In genomic region chr8:95886647-95887577, GRCm38 (mm10) we compare ENCODE assay signal across 8 mouse cellular contexts. TPM values are rescaled to one million over a fixed set of nuclear protein-coding genes. Genes with fewer than 3 reads are reported as not detected.
A peak's percentile ranks its signal among the peaks of the same experiment; 100 is the strongest.
DNase-seq lines count a peak whose midpoint lies in the region; ATAC-seq and TF ChIP-seq lines count a peak whose summit lies in the region.

No protein-coding gene starts in this region.

- TF ChIP-seq RAD21 in CH12.LX (IDR thresholded peaks at IDR 0.05; ENCODE audit: low read depth, low read length) = no peak

- H3K9ac ChIP-seq in CH12.LX (ENCODE audit: insufficient read depth, low read depth) = peak overlapping the region; percentile 91
- peak overlapping the region; percentile 80 for H3K9ac ChIP-seq in heart, postnatal 0 days (replicated peaks; ENCODE audit: low read depth, low read length)

- peaks cover 2% of the 10 kb centered on the region for H3K9me3 ChIP-seq in CH12.LX (replicated peaks; ENCODE audit: low read length)
- no peaks in the 10 kb centered on the region for H3K9me3 ChIP-seq in forebrain, embryonic 10.5 days
- no peaks in the 10 kb centered on the region for H3K9me3 ChIP-seq in heart, postnatal 0 days (replicated peaks; ENCODE audit: control insufficient read depth, low read length)

- H3K4me3 ChIP-seq in CH12.LX (replicated peaks in 1 of 3; ENCODE audit: low read depth in 2 of 3, low read length in 2 of 3, poor library complexity in 1 of 3) = peak overlapping the region; percentile 96 to 100 (median 98)
- H3K4me3 ChIP-seq in forebrain, embryonic 10.5 days = peak overlapping the region; percentile 95
- peak overlapping the region; percentile 98 for H3K4me3 ChIP-seq in heart, postnatal 0 days (ENCODE audit: low read depth, low read length)
- H3K4me3 ChIP-seq in lung, adult 2 months (replicated peaks; ENCODE audit: extremely low read depth, low read depth, low read length) = peak overlapping the region; percentile 77
- H3K4me3 ChIP-seq in olfactory bulb, adult 2 months (ENCODE audit: insufficient read depth, low read depth, low read length) = peak overlapping the region; percentile 70

- peak; percentile 74 for DNase-seq in CH12.LX (ENCODE audit: extremely low read depth)
- peak; percentile 48 for DNase-seq in adrenal gland, postnatal 14 days
- no peak for DNase-seq in forebrain, embryonic 10.5 days (ENCODE audit: extremely low spot score, low spot score)
- peak; percentile 69 for DNase-seq in heart, postnatal 0 days (ENCODE audit: low spot score)
- DNase-seq in kidney, postnatal 14 days = peak; percentile 68
- DNase-seq in lung, adult 2 months = peak; percentile 18
- DNase-seq in embryo, embryonic 10 days (ENCODE audit: low spot score) = no peak

- no peak for TF ChIP-seq POLR2A in CH12.LX (IDR thresholded peaks at IDR 0.05; ENCODE audit: low read depth, low read length)
- TF ChIP-seq POLR2A in lung, adult 2 months (IDR thresholded peaks at IDR 0.05; ENCODE audit: borderline replicate concordance, extremely low read depth, low read depth, low read length) = no peak
- no peak for TF ChIP-seq POLR2A in olfactory bulb, adult 2 months (IDR thresholded peaks at IDR 0.05; ENCODE audit: insufficient read depth, low read depth, low read length)

- peaks cover 57% of the 10 kb centered on the region for H3K79me2 ChIP-seq in CH12.LX (replicated peaks; ENCODE audit: control insufficient read depth, extremely low read depth, insufficient read depth, poor library complexity, severe bottlenecking)

- in situ Hi-C loops in CH12.LX (cut with MboI; ENCODE audit: low pct_ligation_motif_present, low pct_unique_long_range_greater_than_20kb, low sequenced_read_pairs) = no loop called here

- peak overlapping the region; percentile 91 for H3K27ac ChIP-seq in CH12.LX (ENCODE audit: insufficient read depth, low read depth)
- peak overlapping the region; percentile 95 for H3K27ac ChIP-seq in forebrain, embryonic 10.5 days
- peak overlapping the region; percentile 94 for H3K27ac ChIP-seq in heart, postnatal 0 days (ENCODE audit: low read depth)
- H3K27ac ChIP-seq in olfactory bulb, adult 2 months (ENCODE audit: insufficient read depth, low read depth, low read length) = peak overlapping the region; percentile 89

- peak; percentile 84 for TF ChIP-seq EP300 in CH12.LX (IDR thresholded peaks at IDR 0.05; ENCODE audit: low read length)
- no peak for TF ChIP-seq EP300 in heart, postnatal 0 days (IDR thresholded peaks at IDR 0.05; ENCODE audit: low read depth)

- H3K36me3 ChIP-seq in CH12.LX (replicated peaks in 1 of 2; ENCODE audit: control insufficient read depth in 1 of 2, insufficient read depth in 1 of 2, low read length in 1 of 2) = peaks cover 0 to 12% of the 10 kb centered on the region in 2 experiments
- peaks cover 7% of the 10 kb centered on the region for H3K36me3 ChIP-seq in forebrain, embryonic 10.5 days (replicated peaks)
- H3K36me3 ChIP-seq in heart, postnatal 0 days (replicated peaks; ENCODE audit: control insufficient read depth, insufficient read depth, low read length) = no peaks in the 10 kb centered on the region

- no peak; the same call in 1 of the 2 replicates for ATAC-seq in heart, postnatal 0 days (ENCODE audit: insufficient read depth, low read depth)

- no peaks in the 10 kb centered on the region for H3K27me3 ChIP-seq in CH12.LX (replicated peaks)
- H3K27me3 ChIP-seq in forebrain, embryonic 10.5 days (ENCODE audit: poor library complexity, severe bottlenecking) = no peaks in the 10 kb centered on the region
- H3K27me3 ChIP-seq in heart, postnatal 0 days (ENCODE audit: control insufficient read depth, insufficient read depth, low read length) = no peaks in the 10 kb centered on the region

- no peak for TF ChIP-seq CTCF in CH12.LX (conservative IDR thresholded peaks at IDR 0.05 in 1 of 2, IDR thresholded peaks at IDR 0.05 in 1 of 2; ENCODE audit: low read depth in 2 of 2, low read length in 2 of 2)
- TF ChIP-seq CTCF in heart, postnatal 0 days (IDR thresholded peaks at IDR 0.05; ENCODE audit: low read depth) = no peak
- no peak for TF ChIP-seq CTCF in lung, adult 2 months (IDR thresholded peaks at IDR 0.05; ENCODE audit: insufficient read depth, low read length)
- TF ChIP-seq CTCF in olfactory bulb, adult 2 months (IDR thresholded peaks at IDR 0.05; ENCODE audit: insufficient read depth, low read depth, low read length) = no peak

- dilution Hi-C loops in CH12.LX (cut with MboI; ENCODE audit: extremely low pct_ligation_motif_present, extremely low pct_unique_long_range_greater_than_20kb, low sequenced_read_pairs) = no loop called here

- 80% methylated on average over 17 of the region's 17 CpGs for WGBS in forebrain, embryonic 10.5 days
- WGBS in heart, postnatal 0 days = 35% methylated on average over 17 of the region's 17 CpGs
- 52% methylated on average over 17 of the region's 17 CpGs for WGBS in lung, adult 2 months
- WGBS in olfactory bulb, adult 2 months = 38% methylated on average over 17 of the region's 17 CpGs

- peaks cover 11 to 41% of the 10 kb centered on the region in 2 experiments for H3K4me1 ChIP-seq in CH12.LX (ENCODE audit: control insufficient read depth in 1 of 2, insufficient read depth in 2 of 2)
- peaks cover 23% of the 10 kb centered on the region for H3K4me1 ChIP-seq in forebrain, embryonic 10.5 days
- peaks cover 17% of the 10 kb centered on the region for H3K4me1 ChIP-seq in heart, postnatal 0 days (ENCODE audit: control insufficient read depth, insufficient read depth)
- peaks cover 6% of the 10 kb centered on the region for H3K4me1 ChIP-seq in lung, adult 2 months (ENCODE audit: control insufficient read depth, insufficient read depth, low read length)
- H3K4me1 ChIP-seq in olfactory bulb, adult 2 months (ENCODE audit: control insufficient read depth, insufficient read depth, low read length) = peaks cover 10% of the 10 kb centered on the region

- H3K4me2 ChIP-seq in CH12.LX (ENCODE audit: insufficient read depth, low read depth, poor library complexity, severe bottlenecking) = peak overlapping the region; percentile 99
- peak overlapping the region; percentile 97 for H3K4me2 ChIP-seq in heart, postnatal 0 days (ENCODE audit: low read depth, low read length)

TF ChIP-seq in CH12.LX, 34 proteins besides CTCF, POLR2A, EP300 and RAD21:
- TF ChIP-seq TBP (conservative IDR thresholded peaks at IDR 0.05; ENCODE audit: low read depth, low read length) (peak; percentile 36; the same call in 1 of the 2 replicates), JUN (IDR thresholded peaks at IDR 0.05; ENCODE audit: insufficient read depth, low read depth, low read length) (peak; percentile 89), ZNF384 (IDR thresholded peaks at IDR 0.05; ENCODE audit: low read depth, low read length) (peak; percentile 59; the same call in 1 of the 2 replicates), KAT2A (IDR thresholded peaks at IDR 0.05; ENCODE audit: insufficient replicate concordance, low read length) (0 out of 2 replicates have a peak, but pooled peaks have one; percentile 16), RCOR1 (conservative IDR thresholded peaks at IDR 0.05; ENCODE audit: low read depth, low read length) (0 out of 2 replicates have a peak, but pooled peaks have one; percentile 33), HCFC1 (IDR thresholded peaks at IDR 0.05; ENCODE audit: low read depth, low read length) (peak; percentile 18; the same call in 1 of the 2 replicates), MYC (IDR thresholded peaks at IDR 0.05; ENCODE audit: low read depth, low read length) (no peak), IRF4 (IDR thresholded peaks at IDR 0.05; ENCODE audit: low read depth, low read length) (peak; percentile 66), SIN3A (IDR thresholded peaks at IDR 0.05; ENCODE audit: low read length) (peak; percentile 59; the same call in 1 of the 2 replicates), JUND (conservative IDR thresholded peaks at IDR 0.05; ENCODE audit: low read depth, low read length) (peak; percentile 82), MEF2A (IDR thresholded peaks at IDR 0.05; ENCODE audit: borderline replicate concordance, low read depth, low read length) (peak; percentile 90), ETS1 (conservative IDR thresholded peaks at IDR 0.05; ENCODE audit: low read depth, low read length) (peak; percentile 69), CHD1 (IDR thresholded peaks at IDR 0.05; ENCODE audit: low read depth, low read length) (peak; percentile 88), MAZ (IDR thresholded peaks at IDR 0.05; ENCODE audit: low read depth, low read length) (no peak), ZMIZ1 (IDR thresholded peaks at IDR 0.05; ENCODE audit: low read depth, low read length) (no peak), BHLHE40 (IDR thresholded peaks at IDR 0.05; ENCODE audit: low read depth, low read length) (no peak), NRF1 (IDR thresholded peaks at IDR 0.05; ENCODE audit: low read depth, low read length) (no peak), GABPA (IDR thresholded peaks at IDR 0.05; ENCODE audit: insufficient replicate concordance, low read depth, low read length) (no peak), TCF12 (IDR thresholded peaks at IDR 0.05; ENCODE audit: low read depth, low read length) (0 out of 2 replicates have a peak, but pooled peaks have one; percentile 30)

RNA-seq across cellular contexts. Expression of gene Got2, which starts 1.4 kb away (rescaled TPM):
- total RNA-seq in CH12.LX (2012; rRNA removed) (303 TPM in 2 replicates), CH12.LX (2014; rRNA removed) (268 and 283 TPM in 2 replicates)
- 489 and 509 TPM in 2 replicates for polyA plus RNA-seq in CH12.LX (2012; ENCODE audit: insufficient read length, low read depth)
- 99.6 and 129 TPM in 2 replicates for total RNA-seq in adrenal gland, postnatal 14 days (2021)
- polyA plus RNA-seq in forebrain, embryonic 10.5 days (2016; fragmentation: Nextera tagmentation; extraction: Ambion mirVana) = 194 and 213 TPM in 2 replicates
- total RNA-seq in heart, postnatal 0 days (2014; rRNA removed; ENCODE audit: low replicate concordance) = 624 and 648 TPM in 2 replicates
- polyA plus RNA-seq in heart, postnatal 0 days (2015; fragmentation: Nextera tagmentation; extraction: Ambion mirVana) = 605 and 617 TPM in 2 replicates
- 51.4 and 70.8 TPM in 2 replicates for polyA plus RNA-seq in lung, adult 2 months (2012; rRNA removed)
- not detected in 2 replicates for polyA plus RNA-seq in olfactory bulb, adult 2 months (2012; ENCODE audit: insufficient read depth, insufficient read length, low replicate concordance, missing spikeins)

RNA-seq across cellular contexts. Expression of gene Slc38a7, which starts 33.6 kb away (rescaled TPM):
- 20.3 and 33.2 TPM in 2 replicates for total RNA-seq in CH12.LX (2012; rRNA removed)
- 12.0 and 13.9 TPM in 2 replicates for total RNA-seq in CH12.LX (2014; rRNA removed)
- 28.1 and 31.0 TPM in 2 replicates for polyA plus RNA-seq in CH12.LX (2012; ENCODE audit: insufficient read length, low read depth)
- 13.3 and 13.6 TPM in 2 replicates for total RNA-seq in adrenal gland, postnatal 14 days (2021)
- polyA plus RNA-seq in forebrain, embryonic 10.5 days (2016; fragmentation: Nextera tagmentation; extraction: Ambion mirVana) = 16.7 and 18.4 TPM in 2 replicates
- 8.7 and 12.5 TPM in 2 replicates for total RNA-seq in heart, postnatal 0 days (2014; rRNA removed; ENCODE audit: low replicate concordance)
- 7.2 and 7.8 TPM in 2 replicates for polyA plus RNA-seq in heart, postnatal 0 days (2015; fragmentation: Nextera tagmentation; extraction: Ambion mirVana)
- polyA plus RNA-seq in lung, adult 2 months (2012; rRNA removed) = 21.8 and 26.3 TPM in 2 replicates
- not detected in 2 replicates for polyA plus RNA-seq in olfactory bulb, adult 2 months (2012; ENCODE audit: insufficient read depth, insufficient read length, low replicate concordance, missing spikeins)

Comparison
In these comparisons a context has a peak if more than half of its experiments do, and no peak if none do; other contexts are left out.
1. DNase-seq: peak in CH12.LX (single experiment), adrenal gland, postnatal 14 days (single experiment), heart, postnatal 0 days (single experiment), kidney, postnatal 14 days (single experiment) and lung, adult 2 months (single experiment); none in forebrain, embryonic 10.5 days (single experiment) and embryo, embryonic 10 days (single experiment).
2. Peak in every context shown above with its lines, with median percentiles within 50 percentile points of each other: H3K27ac ChIP-seq and H3K4me3 ChIP-seq.